ENCODE assay signal across 14 mouse cellular contexts in the genomic region with DNA sequence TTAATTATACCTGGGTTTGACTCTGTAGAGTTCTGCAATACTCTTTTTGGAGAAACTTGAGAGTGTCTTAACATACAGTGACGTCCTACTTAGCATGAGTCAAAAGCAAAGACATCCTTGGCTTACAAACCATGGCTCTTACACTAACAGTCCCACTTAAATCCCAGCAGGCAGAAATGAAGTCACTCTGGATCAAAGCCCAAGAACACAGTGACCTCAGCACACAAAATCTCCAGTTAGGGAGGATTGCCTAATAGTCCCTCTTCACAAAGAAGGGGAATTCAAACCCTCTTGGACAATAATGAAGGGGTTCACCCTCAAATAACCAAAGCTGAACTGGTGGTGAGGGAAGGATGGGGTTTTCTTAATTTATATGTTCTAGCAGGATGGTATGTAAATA. TPM values are rescaled to one million over a fixed set of nuclear protein-coding genes. Genes with fewer than 3 reads are reported as not detected.
A peak's percentile ranks its signal among the peaks of the same experiment; 100 is the strongest.
DNase-seq lines count a peak whose midpoint lies in the region; ATAC-seq and TF ChIP-seq lines count a peak whose summit lies in the region.
"Had no signal": no experiment of that assay in that cellular context is flagged by ENCODE, and none has a peak within 500 bp of the region (broad histone marks: within the 10 kb centered on the region; RNA-seq: fewer than 3 reads in every experiment).

No protein-coding gene starts in this region.

- H3K36me3 ChIP-seq in limb, embryonic 14.5 days (ENCODE audit: control insufficient read depth, insufficient read depth, low read length): no peaks in the 10 kb centered on the region
- H3K36me3 ChIP-seq: hindbrain, embryonic 15.5 days; liver, embryonic 13.5 days had no signal

- WGBS in limb, embryonic 14.5 days: 55% methylated on average over 1 of the region's 1 CpGs

- no peak overlapping the region for H3K27ac ChIP-seq in limb, embryonic 14.5 days (replicated peaks; ENCODE audit: low read depth, low read length)
- H3K27ac ChIP-seq in layer of hippocampus, adult 2 months: no peak overlapping the region
- H3K27ac ChIP-seq: hindbrain, embryonic 15.5 days; liver, embryonic 13.5 days had no signal

- no peak overlapping the region for H3K4me3 ChIP-seq in limb, embryonic 14.5 days (replicated peaks; ENCODE audit: low read length)
- no peak overlapping the region for H3K4me3 ChIP-seq in layer of hippocampus, adult 2 months
- H3K4me3 ChIP-seq: hindbrain, embryonic 15.5 days; liver, embryonic 13.5 days had no signal

- no peaks in the 10 kb centered on the region for H3K27me3 ChIP-seq in limb, embryonic 14.5 days (ENCODE audit: control insufficient read depth, insufficient read depth, low read length)
- H3K27me3 ChIP-seq: liver, embryonic 13.5 days had no signal

- peak; percentile 59 for DNase-seq in adrenal gland, adult 8-10 months
- DNase-seq in adrenal gland, postnatal 4 days (ENCODE audit: low spot score in 2 of 2): no peak
- peak; percentile 78 for DNase-seq in Muller cell, postnatal 12 days (ENCODE audit: inconsistent ontology term)
- peak; percentile 41 for DNase-seq in gonadal fat pad, adult 2 months (ENCODE audit: low read depth)
- DNase-seq in limb, embryonic 14.5 days (ENCODE audit: low spot score): peak; percentile 56
- no peak for DNase-seq in layer of hippocampus, adult 2 months (ENCODE audit: low spot score in 2 of 2)
- no peak for DNase-seq in natural killer cell, adult 2 months (ENCODE audit: low spot score in 2 of 2)
- DNase-seq: B cell, adult 2 months; cerebellum, adult 8-10 months; kidney, postnatal 36 days; liver, embryonic 13.5 days; midbrain, embryonic 14.5 days had no signal

- no peak overlapping the region for H3K4me2 ChIP-seq in limb, embryonic 14.5 days (replicated peaks; ENCODE audit: low read depth, low read length, severe bottlenecking)
- H3K4me2 ChIP-seq: hindbrain, embryonic 15.5 days; liver, embryonic 13.5 days had no signal

- no peaks in the 10 kb centered on the region for H3K9me3 ChIP-seq in limb, embryonic 14.5 days (ENCODE audit: control insufficient read depth, low read length)
- H3K9me3 ChIP-seq: hindbrain, embryonic 15.5 days; liver, embryonic 13.5 days had no signal

- no peak overlapping the region for H3K9ac ChIP-seq in limb, embryonic 14.5 days (ENCODE audit: low read depth, low read length, severe bottlenecking)
- H3K9ac ChIP-seq: hindbrain, embryonic 15.5 days; liver, embryonic 13.5 days had no signal

- TF ChIP-seq POLR2A in limb, embryonic 14.5 days (IDR thresholded peaks at IDR 0.05; ENCODE audit: borderline replicate concordance, extremely low read depth, insufficient read depth, insufficient read length): no peak

- H3K4me1 ChIP-seq in limb, embryonic 14.5 days (ENCODE audit: control insufficient read depth, insufficient read depth, low read length): peaks cover 45% of the 10 kb centered on the region
- H3K4me1 ChIP-seq: liver, embryonic 13.5 days had no signal

- ATAC-seq in limb, embryonic 14.5 days (ENCODE audit: low FRiP score, low read depth): no peak
- no peak for ATAC-seq in megakaryocyte progenitor cell, adult 5-6 weeks (replicated peaks; ENCODE audit: poor library complexity)

- TF ChIP-seq CTCF in layer of hippocampus, adult 2 months (conservative IDR thresholded peaks at IDR 0.05): no peak

RNA-seq across cellular contexts. Expression of a gene that starts 48.0 kb away (rescaled TPM):
- 10 to 100 TPM; 21.2 to 45.6 (median 33.8) TPM for total RNA-seq in adrenal gland, adult 8-10 months (2022)
- 100 to 1,000 TPM; 242 to 304 TPM for total RNA-seq in adrenal gland, postnatal 4 days (2021)
- 56.9 and 84.0 TPM in 2 replicates for polyA plus RNA-seq in gonadal fat pad, adult 2 months (2012; rRNA removed)
- 478 and 520 TPM in 2 replicates for polyA plus RNA-seq in limb, embryonic 14.5 days (2012; rRNA removed)
- polyA plus RNA-seq in limb, embryonic 14.5 days (2014; fragmentation: Nextera tagmentation; extraction: Ambion mirVana): 865 and 910 TPM in 2 replicates
- total RNA-seq in megakaryocyte progenitor cell, adult 5-6 weeks (2015): 0.32 and 4.0 TPM in 2 replicates
- 0.04 and 0.61 TPM in 2 replicates for total RNA-seq in megakaryocyte progenitor cell, adult 5-6 weeks (2017)
- total RNA-seq in layer of hippocampus, adult 2 months (2021): 10 to 100 TPM; 34.5 to 41.8 TPM

Comparison
In these comparisons a context has a peak if more than half of its experiments do, and no peak if none do; other contexts are left out.
1. DNase-seq: peak in adrenal gland, adult 8-10 months (single experiment), Muller cell, postnatal 12 days (single experiment), gonadal fat pad, adult 2 months (single experiment) and limb, embryonic 14.5 days (single experiment); none in adrenal gland, postnatal 4 days (0 of 2), layer of hippocampus, adult 2 months (0 of 2) and natural killer cell, adult 2 months (0 of 2).
2. RNA of a gene that starts 48.0 kb away (total RNA-seq): 242 to 304 TPM in adrenal gland, postnatal 4 days; 34.5 to 41.8 TPM in layer of hippocampus, adult 2 months, 21.2 to 45.6 TPM in adrenal gland, adult 8-10 months and 0.04 to 4.0 TPM in megakaryocyte progenitor cell, adult 5-6 weeks; every median in the first group is over 4 times any median in the second.